Mouse (Mus musculus): Measurements from ENCODE around the gene Actg2.
"Not testable (repeated sequence)": the region's sequence is repeated elsewhere in the genome, so short reads cannot be mapped to it uniquely, and the experiment has no call there.

The Actg2 gene

DNA sequence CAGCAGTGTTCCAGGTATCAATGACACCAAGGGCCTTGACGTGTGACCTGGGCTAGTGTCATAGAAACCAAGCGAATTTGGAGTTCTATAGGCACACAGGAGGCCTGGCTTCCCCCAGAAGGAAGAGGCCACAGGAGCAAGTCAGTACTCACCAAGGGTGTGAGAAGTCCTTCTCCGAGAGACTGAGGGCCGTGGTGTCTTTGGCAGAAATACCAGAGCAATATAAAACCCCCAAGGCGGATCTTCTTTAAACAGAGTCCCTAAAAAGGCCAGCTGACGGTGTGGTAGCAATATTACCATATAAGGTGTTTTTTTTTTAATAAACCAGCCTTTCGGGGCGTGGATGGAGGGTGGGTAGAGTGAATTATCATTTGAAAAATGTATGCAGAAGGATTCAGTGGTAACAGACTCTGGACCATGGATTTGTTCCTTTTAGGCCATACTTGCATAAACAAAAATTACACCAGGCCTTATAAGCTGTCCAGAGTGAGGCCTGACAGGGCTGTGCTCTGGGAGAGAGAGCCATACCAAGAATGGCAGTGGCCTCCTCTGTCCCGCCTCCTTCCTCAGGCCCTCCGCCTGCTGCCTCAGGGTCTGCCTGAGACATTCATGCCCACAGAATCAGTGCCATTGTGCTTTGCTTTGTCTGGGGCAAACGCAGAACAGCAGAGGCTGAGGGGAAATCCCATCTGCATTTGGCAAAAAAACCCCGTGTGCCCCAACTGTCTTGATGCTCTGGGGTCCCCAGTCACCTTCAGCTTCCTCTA is at the start of gene Actg2:
Gene Actg2 (minus strand): TSS at position 238 of the 767 bp plus-strand sequence.
- DNase-seq (ENCODE audit: low read depth, low spot score), result no peak
- no peaks in the 10 kb centered on the region for H3K27me3 ChIP-seq (ENCODE audit: control insufficient read depth, insufficient read depth, low read length, poor library complexity, severe bottlenecking)
- H3K36me3 ChIP-seq (ENCODE audit: control insufficient read depth, insufficient read depth, low read length, poor library complexity, severe bottlenecking), result no peaks in the 10 kb centered on the region

DNA sequence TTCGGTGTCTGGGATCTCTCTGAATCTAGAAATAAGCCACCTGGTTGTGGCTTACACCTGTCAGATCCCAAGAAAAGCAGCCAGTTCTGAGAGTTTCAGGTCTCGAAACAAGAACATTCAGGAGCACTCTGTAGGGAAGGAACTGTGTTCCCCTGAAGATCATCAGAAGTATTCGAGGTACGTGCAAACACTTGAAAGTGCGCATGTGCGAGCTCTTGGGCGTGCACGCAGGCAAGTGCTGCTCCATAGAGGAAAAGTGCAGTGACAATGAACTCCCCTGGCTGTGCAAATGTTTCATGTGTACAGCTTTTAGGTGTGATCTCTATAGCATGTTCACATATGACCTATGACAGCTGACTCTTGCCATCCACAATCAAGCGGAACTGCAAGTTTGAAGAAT is 49.3 kb upstream of the Actg2 start:
- H3K36me3 ChIP-seq (ENCODE audit: control insufficient read depth, insufficient read depth, low read length, poor library complexity, severe bottlenecking); H3K27me3 ChIP-seq (ENCODE audit: control insufficient read depth, insufficient read depth, low read length, poor library complexity, severe bottlenecking); DNase-seq (ENCODE audit: low read depth, low spot score): not testable (repeated sequence)

DNA sequence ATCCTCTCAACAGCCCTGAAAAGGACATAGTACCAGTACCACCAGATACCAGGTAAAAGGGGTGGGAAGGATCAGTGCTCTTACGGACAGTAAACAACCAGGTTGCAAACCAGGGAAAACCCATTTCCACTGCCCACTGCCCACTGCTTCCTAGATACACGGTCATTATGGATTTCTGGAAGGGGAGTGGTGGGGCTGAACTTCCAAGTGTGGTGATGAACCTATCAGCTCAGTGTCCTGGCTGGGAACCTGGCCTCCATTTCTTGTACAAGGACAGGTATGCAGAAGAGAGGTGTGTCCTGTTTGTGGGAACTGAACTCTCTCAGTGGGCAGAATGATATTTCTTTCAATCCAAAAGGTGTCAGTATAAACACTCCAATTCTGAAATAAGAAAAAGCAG is 47.5 kb upstream of the Actg2 start:
- Histone ChIP-seq H3K27me3 (ENCODE audit: control insufficient read depth, insufficient read depth, low read length, poor library complexity, severe bottlenecking) (no peaks in the 10 kb centered on the region), H3K36me3 (ENCODE audit: control insufficient read depth, insufficient read depth, low read length, poor library complexity, severe bottlenecking) (no peaks in the 10 kb centered on the region)
- no peak for DNase-seq (ENCODE audit: low read depth, low spot score)

DNA sequence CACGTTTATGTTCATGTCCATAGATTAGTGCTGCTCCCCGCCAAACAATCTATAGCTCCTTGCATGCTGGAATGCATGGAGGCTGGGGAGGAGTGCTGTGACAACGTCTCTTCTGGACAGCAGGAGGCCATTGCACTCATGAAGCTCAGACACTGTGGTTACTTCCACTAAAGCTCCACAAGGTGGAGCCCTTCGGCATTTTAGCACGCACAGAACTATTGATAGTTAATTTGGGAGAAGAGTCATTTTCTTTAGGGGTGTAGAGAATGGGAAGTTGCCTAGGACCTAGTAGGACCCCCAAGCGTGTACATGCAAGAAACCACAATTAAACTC is 46.8 kb upstream of the Actg2 start:
- Histone ChIP-seq H3K27me3 (ENCODE audit: control insufficient read depth, insufficient read depth, low read length, poor library complexity, severe bottlenecking) (no peaks in the 10 kb centered on the region), H3K36me3 (ENCODE audit: control insufficient read depth, insufficient read depth, low read length, poor library complexity, severe bottlenecking) (no peaks in the 10 kb centered on the region)
- DNase-seq (ENCODE audit: low read depth, low spot score), result peak; percentile 64

DNA sequence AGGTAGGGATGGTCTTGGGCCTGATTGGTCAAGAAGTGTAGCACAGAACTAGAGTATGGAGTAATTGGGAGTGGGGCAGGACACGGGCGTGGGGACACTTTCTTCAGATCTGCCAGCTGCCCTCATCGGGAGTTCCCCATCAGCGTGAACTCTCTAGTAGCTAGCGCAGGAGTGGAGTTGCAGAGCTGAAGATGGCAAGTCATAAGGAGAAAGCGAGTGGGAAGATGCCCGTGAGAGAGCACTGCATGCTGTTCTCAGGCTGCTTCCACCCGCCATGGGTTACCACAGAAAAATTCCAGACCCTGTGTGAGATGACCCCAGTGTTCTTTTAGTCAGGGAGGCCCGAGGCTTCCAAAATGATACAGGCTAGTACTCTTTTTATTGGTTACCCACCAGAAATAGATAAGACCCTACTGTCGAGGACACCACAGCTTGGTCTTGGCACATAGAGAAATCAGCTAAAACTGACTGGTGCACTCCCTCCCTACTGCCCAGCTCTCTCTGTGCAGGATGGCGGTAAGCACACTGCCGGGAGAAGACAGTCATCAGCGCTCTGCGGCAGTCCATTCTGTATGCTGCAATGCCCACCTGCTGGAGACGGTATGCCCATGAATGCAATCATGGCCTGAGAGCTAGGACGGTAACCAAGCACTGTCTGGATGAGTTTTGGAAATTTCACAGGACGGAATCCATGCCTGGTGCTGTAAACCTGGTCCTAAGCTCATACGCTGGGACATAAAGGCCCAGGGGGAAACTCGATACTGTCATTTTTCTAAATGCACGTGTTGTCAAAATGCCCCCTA is 46.3 kb upstream of the Actg2 start:
- DNase-seq (ENCODE audit: low read depth, low spot score), result no peak
- H3K36me3 ChIP-seq (ENCODE audit: control insufficient read depth, insufficient read depth, low read length, poor library complexity, severe bottlenecking), result no peaks in the 10 kb centered on the region
- no peaks in the 10 kb centered on the region for H3K27me3 ChIP-seq (ENCODE audit: control insufficient read depth, insufficient read depth, low read length, poor library complexity, severe bottlenecking)

DNA sequence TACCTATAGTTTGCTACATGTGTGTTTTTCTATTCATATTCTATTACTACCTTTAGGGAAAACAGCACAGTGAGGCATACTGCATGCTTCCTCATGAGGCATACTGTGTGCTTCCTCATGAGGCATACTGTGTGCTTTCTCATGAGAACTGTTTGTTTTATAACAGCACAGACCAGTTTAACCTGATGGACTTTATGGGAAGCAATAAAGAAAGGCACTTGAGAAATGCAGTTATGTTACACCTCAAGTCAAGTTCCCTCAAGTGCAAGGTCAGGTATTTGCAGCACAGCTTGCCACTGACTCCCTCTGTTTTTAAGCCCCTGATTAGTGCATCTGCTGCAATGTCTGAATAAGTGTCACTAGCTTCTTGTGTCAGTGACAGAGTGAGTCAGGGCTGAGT is 41.5 kb upstream of the Actg2 start:
- Histone ChIP-seq H3K36me3 (ENCODE audit: control insufficient read depth, insufficient read depth, low read length, poor library complexity, severe bottlenecking) (no peaks in the 10 kb centered on the region), H3K27me3 (ENCODE audit: control insufficient read depth, insufficient read depth, low read length, poor library complexity, severe bottlenecking) (no peaks in the 10 kb centered on the region)
- DNase-seq (ENCODE audit: low read depth, low spot score), result no peak

DNA sequence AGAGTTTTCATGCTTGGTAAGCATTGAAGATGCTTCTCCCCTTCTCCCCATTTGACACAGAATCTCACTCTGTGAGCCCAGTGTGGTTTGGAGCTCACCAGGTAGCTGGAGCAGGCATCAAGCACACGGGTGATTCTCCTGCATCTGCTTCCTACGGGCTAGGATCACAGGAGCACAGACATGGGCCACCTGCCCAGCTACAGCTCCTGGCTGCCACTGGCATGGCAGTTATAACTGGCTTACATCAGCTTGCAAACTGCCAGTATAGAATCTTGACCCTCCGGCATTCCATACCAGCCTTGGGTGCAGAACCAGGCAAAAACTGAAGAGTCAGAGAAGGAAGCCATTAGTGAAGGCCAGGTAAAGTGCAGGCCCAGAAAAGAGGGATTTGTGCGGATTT is 39.5 kb upstream of the Actg2 start:
- no peaks in the 10 kb centered on the region for H3K36me3 ChIP-seq (ENCODE audit: control insufficient read depth, insufficient read depth, low read length, poor library complexity, severe bottlenecking)
- DNase-seq (ENCODE audit: low read depth, low spot score), result no peak
- no peaks in the 10 kb centered on the region for H3K27me3 ChIP-seq (ENCODE audit: control insufficient read depth, insufficient read depth, low read length, poor library complexity, severe bottlenecking)

DNA sequence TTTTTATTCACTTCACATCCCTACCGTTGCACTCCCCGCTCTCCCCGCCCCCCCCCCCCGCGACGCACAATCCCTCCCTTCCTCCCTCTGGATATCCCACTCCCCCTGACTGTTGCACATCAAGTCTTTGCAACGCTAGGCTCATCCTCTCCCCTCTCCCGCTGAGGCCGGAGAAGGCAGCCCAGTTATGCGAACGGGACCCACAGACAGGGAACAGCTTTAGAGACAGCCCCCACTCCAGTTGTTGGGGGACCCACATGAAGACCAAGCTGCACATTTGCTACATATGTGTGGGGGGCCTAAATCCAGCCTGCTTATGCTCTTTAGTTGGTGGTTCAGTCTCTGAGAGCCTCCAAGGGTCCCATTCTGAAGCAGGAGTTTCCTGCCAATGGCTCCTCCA is 36.6 kb upstream of the Actg2 start, which contains the start of gene Stambp:
Gene Stambp (minus strand): TSS at position 59 of the 400 bp plus-strand sequence.
- no peaks in the 10 kb centered on the region for H3K27me3 ChIP-seq (ENCODE audit: control insufficient read depth, insufficient read depth, low read length, poor library complexity, severe bottlenecking)
- DNase-seq (ENCODE audit: low read depth, low spot score), result no peak
- H3K36me3 ChIP-seq (ENCODE audit: control insufficient read depth, insufficient read depth, low read length, poor library complexity, severe bottlenecking), result no peaks in the 10 kb centered on the region

DNA sequence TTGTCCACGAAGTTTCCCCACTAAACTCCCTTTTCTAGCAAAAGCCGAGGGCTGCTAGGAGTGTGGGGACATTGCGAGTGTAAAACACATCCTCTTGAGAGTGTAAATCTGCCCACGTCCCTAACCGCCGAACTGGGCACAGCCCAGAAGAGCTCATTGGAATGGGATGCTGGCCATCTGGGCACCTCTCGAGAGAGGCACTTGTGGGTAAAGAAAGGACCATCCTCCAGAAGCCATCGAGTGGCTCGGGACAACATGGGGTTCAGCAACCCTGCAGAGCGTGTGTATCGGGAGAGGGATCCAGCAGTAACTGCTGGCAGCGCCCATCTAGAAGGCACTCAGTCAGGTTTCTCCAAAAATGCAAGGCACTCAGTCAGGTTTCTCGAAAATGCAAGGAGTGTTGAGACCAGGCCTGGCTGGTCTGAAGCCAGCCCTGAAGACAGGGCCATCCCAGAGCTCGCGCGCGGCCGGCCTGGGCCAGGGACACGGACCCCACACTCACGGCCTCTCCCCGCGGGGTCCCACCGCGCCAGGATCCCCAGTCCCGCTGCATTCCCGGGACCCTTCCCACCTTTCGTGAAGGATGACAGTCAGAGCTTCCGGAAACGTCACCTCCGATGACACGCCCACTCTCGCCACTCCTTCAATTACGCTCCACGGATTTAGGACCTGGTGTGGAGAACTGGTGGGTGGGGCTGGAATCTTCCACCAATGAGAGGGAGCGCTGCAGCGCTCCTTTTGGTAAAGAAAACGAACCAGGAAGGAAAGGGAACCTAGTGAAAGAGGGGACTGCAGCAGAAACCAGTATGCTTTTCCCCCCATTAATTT is 36.0 kb upstream of the Actg2 start:
- peak; percentile 75 for DNase-seq (ENCODE audit: low read depth, low spot score)
- Histone ChIP-seq H3K27me3 (ENCODE audit: control insufficient read depth, insufficient read depth, low read length, poor library complexity, severe bottlenecking) (no peaks in the 10 kb centered on the region), H3K36me3 (ENCODE audit: control insufficient read depth, insufficient read depth, low read length, poor library complexity, severe bottlenecking) (no peaks in the 10 kb centered on the region)

DNA sequence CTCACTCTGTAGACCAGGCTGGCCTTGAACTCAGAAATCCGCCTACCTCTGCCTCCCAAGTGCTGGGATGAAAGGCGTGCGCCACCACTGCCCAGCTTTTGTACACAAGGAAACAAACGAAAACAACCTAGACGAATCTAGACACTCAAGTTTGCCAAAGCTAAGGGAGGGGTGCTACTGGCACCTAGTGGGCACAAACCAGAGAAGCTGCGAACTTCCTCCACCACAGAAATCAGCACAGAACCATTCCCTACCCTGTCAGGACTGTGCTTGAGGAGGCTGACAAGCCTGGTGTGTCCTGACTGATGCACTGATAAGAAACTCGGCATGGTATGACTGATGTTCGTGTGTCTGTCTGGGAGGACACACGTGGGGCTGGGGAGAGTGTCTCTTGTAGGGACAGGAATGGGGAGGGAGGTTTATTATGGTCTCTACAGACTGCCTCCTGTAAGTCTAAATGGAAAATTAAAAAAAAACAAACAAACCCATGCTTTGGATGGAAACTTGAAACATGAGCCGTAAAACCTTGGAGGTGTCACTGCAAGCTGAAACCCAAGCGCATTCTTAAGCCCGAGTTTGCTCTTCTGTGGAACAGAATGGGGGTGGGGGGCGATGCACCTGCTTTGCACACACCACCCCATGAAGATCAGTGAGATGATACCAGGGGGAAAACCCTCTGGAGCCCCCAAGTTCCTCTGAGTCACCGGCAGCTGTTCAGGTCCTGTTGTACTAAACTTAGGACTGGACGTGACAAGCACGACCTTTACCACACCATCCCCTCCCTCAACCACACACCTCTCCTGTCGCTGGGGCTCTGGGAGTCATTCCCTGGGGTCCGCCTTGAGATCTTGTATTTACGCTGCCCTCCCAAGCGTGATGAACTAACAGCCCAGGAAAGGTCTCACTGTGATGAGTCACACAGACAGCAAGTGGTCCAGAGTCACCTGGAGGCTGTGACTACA is 33.1 kb upstream of the Actg2 start:
- DNase-seq (ENCODE audit: low read depth, low spot score), result peak; percentile 13
- Histone ChIP-seq H3K36me3 (ENCODE audit: control insufficient read depth, insufficient read depth, low read length, poor library complexity, severe bottlenecking) (peaks cover 2% of the 10 kb centered on the region), H3K27me3 (ENCODE audit: control insufficient read depth, insufficient read depth, low read length, poor library complexity, severe bottlenecking) (no peaks in the 10 kb centered on the region)

DNA sequence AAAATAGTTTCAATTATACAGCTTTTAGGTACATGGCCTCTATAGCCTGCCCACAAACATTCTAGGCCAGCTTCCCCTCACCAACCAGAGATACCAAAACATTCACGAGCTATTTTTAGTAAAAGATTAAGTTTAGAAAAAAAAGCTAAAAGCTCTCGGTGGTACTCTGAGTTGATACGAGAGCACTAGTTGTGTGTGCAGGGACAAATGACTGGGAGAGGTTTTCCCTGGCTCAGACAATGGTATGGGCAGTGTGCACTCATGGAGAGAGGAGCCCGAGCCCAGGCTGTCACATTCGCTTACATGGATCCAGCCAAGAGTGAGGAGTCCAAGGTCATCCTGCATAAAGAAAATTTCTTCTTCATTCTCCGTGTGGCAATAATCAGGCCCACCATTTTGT is 19.9 kb upstream of the Actg2 start:
- H3K36me3 ChIP-seq (ENCODE audit: control insufficient read depth, insufficient read depth, low read length, poor library complexity, severe bottlenecking), result no peaks in the 10 kb centered on the region; the same call in 1 of the 2 replicates
- DNase-seq (ENCODE audit: low read depth, low spot score), result no peak

DNA sequence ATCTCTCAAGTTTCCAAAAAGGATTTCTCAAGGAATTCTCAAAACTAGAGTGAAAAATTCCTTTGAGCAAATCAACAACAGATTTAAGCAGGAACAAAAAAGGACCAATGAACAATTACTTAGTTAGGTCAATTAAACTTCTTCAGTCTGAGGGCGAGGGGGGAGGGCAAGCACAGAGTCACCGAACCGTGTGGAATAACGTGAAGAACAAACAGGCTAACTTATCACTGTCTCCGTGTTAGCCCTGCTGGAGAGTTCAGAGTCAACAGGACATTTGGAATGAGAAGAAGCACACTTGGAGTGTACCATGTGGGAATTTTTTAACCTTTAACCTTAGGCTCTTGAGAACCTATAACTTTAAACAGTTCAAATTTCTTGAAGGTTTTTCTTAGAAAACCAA is 12.3 kb upstream of the Actg2 start:
- Histone ChIP-seq H3K27me3 (ENCODE audit: control insufficient read depth, insufficient read depth, low read length, poor library complexity, severe bottlenecking) (no peaks in the 10 kb centered on the region), H3K36me3 (ENCODE audit: control insufficient read depth, insufficient read depth, low read length, poor library complexity, severe bottlenecking) (peaks cover 4% of the 10 kb centered on the region; the same call in 1 of the 2 replicates)
- DNase-seq (ENCODE audit: low read depth, low spot score), result no peak

More for the DNA sequence above, 19.9 kb upstream of the Actg2 start:
- H3K27me3 ChIP-seq (ENCODE audit: control insufficient read depth, insufficient read depth, low read length, poor library complexity, severe bottlenecking), result no peaks in the 10 kb centered on the region

DNA sequence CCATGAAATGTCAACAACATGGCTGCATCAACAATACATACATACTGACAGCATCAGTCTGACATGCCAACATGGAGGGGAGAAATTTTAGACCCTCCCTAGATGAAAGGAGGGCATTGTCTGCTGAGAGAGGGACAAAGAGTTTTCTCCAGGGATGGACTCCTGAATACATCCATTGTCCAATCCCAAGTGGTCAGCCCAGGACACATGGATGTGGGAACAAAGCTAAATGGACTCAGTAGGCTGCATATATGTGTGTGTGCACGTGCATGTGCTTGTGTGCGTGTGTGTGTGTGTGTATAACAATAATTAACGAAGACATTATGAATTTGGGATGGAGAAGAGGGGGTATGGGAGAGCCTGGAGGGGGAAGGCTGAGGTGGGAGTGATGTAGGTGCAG is 9.7 kb upstream of the Actg2 start:
- Histone ChIP-seq H3K36me3 (ENCODE audit: control insufficient read depth, insufficient read depth, low read length, poor library complexity, severe bottlenecking) (peaks cover 4% of the 10 kb centered on the region; the same call in 1 of the 2 replicates), H3K27me3 (ENCODE audit: control insufficient read depth, insufficient read depth, low read length, poor library complexity, severe bottlenecking) (no peaks in the 10 kb centered on the region)
- DNase-seq (ENCODE audit: low read depth, low spot score), result no peak

Data from splenic B cell, adult 2 months (primary cell).